Mouse (Mus musculus) left cerebral cortex, postnatal 36 days (tissue): ENCODE results near the gene Tbc1d8b. TPM values are rescaled to one million over a fixed set of nuclear protein-coding genes. Genes with fewer than 3 reads are reported as not detected.
"Not testable (repeated sequence)": the region's sequence is repeated elsewhere in the genome, so short reads cannot be mapped to it uniquely, and the experiment has no call there.

ENCODE experiments used
- DNase-seq, 2 experiments: peaks; one replicate each; pipeline ENCODE4 v3.0.0; 2021 to 2022; ENCODE audit warnings: low spot score in 2 of 2, mixed read lengths in 1 of 2
- intact Hi-C: fragments of 180-260 bp; cut with DNase I; formaldehyde crosslinking; loops from one replicate; pipeline ENCODE4 v1.15.1; 2025
- total RNA-seq, 2 experiments: library from RNA; stranded (reverse); gene quantifications; 2 replicates each; pipeline ENCODE4 v1.2.3; 2021

Tbc1d8b gene
- total RNA-seq: 1 to 10 TPM; 3.1 to 4.3 TPM

DNA sequence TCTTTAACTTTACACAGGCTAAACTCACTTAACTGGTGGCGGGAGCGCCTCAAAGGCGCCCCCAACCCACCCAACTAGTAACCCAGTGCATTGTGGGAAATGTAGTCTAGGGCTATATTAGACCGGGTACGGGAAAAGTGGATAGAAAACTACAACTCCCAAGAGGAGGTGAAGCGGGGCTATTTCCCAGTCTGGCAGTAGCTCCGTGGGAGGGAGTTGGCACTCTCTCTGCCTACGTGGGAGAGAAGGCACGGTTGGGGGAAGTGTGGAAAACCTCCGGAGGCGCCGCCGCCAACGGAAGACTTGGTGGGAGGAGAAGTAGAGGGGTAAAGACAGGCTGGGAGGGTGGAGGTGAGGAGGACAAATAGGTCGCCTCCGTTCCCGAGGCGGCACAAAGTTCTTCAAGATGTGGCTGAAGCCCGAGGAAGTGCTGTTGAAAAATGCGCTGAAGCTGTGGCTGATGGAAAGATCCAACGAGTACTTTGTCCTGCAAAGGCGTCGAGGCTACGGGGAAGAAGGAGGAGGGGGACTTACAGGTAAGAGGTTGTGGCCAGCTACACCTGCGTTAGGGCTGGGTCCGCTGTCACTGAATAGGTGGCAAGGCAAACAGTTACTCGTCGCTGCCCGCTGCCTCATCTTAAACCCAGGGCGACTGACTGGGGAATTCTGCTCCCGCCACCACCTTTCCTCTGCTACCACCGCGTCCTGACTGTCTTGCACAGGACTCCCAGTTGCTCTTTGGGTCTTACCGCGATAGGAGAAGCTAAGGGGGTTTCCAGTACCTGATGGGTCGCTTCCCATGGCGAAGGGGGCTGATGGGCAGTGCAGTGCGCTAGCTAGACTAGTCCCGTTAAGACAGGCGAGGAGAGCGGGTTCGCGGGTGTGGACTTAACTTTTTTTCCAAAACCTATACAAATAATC, at the start of gene Tbc1d8b:
TSS of gene Tbc1d8b (plus strand) at position 222 of the 921 bp plus-strand sequence.
- intact Hi-C loops: no loop called here
- peak; percentile 73 to 76 for DNase-seq

GRCm38 (mm10) chrX:139639744-139640143, 45.1 kb upstream of the Tbc1d8b start:
- intact Hi-C loops: no loop called here
- DNase-seq: no peak

DNA sequence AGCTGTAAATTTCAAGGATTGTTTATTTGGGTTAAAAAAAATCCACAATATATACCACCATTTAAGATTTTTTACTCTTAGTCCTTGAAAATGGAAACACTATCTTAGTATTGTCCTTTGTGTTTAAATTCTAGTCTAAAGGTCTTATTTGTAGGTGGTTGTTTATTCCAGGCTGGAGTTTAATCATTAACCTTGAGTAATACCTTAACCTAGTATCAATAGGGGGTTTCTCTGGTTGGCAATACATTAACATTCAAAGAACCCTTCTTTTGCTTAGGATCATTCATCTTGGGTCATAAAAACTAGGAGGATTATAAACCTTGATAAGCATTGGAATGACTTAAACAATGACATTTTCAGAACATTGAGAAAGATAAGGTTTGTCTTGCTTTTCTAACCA, 44.4 kb upstream of the Tbc1d8b start:
- no peak for DNase-seq
- intact Hi-C loops: no loop called here

GRCm38 (mm10) chrX:139652226-139652625, 32.6 kb upstream of the Tbc1d8b start:
- intact Hi-C loops: no loop called here
- no peak for DNase-seq

DNA sequence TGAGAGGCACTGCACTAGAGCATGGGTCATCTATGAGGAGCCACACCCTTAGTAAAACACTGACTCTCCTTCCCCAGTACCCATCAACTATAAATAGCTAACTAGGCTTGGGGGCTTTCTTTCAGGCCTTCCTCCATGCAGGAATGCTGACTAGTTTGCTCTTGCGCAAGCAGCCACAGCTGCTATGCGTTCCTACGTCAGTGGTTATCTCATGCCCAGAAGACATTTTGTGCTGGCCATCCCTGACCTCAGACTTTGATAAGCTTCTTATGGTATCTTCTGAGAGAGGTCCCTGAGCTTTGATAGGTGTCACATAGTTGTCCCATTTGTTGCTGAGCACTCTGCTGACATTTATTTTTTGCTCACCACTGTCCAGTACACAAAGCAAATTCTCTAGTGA, 31.5 kb upstream of the Tbc1d8b start:
- DNase-seq: no peak
- intact Hi-C loops: no loop called here

- intact Hi-C loops: no loop called here
- DNase-seq: no peak
These were observed 30.3 kb upstream of the Tbc1d8b start for GRCm38 (mm10) chrX:139654350-139655063.

GRCm38 (mm10) chrX:139662111-139662510, 22.7 kb upstream of the Tbc1d8b start:
- intact Hi-C loops: no loop called here
- no peak for DNase-seq

- intact Hi-C loops: loop anchor here (5.0 kb wide), 1 partner anchor 249 kb away; no protein-coding TSS in a partner anchor
- no peak for DNase-seq
These were observed 19.0 kb upstream of the Tbc1d8b start for GRCm38 (mm10) chrX:139665829-139666228.

- intact Hi-C loops: no loop called here
- no peak for DNase-seq
These were observed 404 bp upstream of the Tbc1d8b start for GRCm38 (mm10) chrX:139684410-139684774.

GRCm38 (mm10) chrX:139714381-139714780, 29.6 kb downstream of the Tbc1d8b start, which contains the start of gene Gm15013:
Gm15013 (minus strand) TSS chrX:139714481.
- intact Hi-C loops: no loop called here
- no peak for DNase-seq

- intact Hi-C loops: no loop called here
- DNase-seq: no peak
These were observed 37.6 kb downstream of the Tbc1d8b start for GRCm38 (mm10) chrX:139722350-139722749.

GRCm38 (mm10) chrX:139730541-139730940, 45.7 kb downstream of the Tbc1d8b start:
- no peak for DNase-seq
- intact Hi-C loops: no loop called here

DNA sequence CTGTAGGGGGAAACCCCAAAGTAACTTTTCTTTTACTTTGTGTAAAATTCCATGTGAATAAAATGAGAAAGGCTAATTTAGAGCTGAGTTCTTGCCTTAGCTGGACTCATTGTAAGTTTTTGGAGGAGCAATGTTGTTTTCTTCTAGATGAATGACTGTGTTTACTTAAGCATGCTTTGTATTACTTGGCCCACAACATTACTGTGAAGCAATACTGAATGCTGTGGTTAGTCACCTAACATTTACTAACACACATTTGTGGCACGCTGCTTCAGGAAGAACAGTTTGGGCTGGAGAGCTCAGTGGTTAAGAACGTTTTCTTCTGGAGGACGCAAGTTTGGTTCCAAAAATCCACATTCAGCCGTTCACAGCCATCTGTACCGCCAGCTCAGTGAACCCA, 52.3 kb downstream of the Tbc1d8b start:
- intact Hi-C loops: no loop called here
- no peak for DNase-seq

- peak in 1 of 2 experiments; percentile 6 for DNase-seq
- intact Hi-C loops: no loop called here
These were observed 67.1 kb downstream of the Tbc1d8b start for GRCm38 (mm10) chrX:139751855-139752254.

GRCm38 (mm10) chrX:139758634-139759033, 73.8 kb downstream of the Tbc1d8b start:
- DNase-seq, intact Hi-C loops: not testable (repeated sequence)

GRCm38 (mm10) chrX:139762546-139762945, 77.8 kb downstream of the Tbc1d8b start:
- intact Hi-C loops: loop anchor here (5.0 to 10.0 kb wide), 2 partner anchors 345 to 388 kb away; no protein-coding TSS in a partner anchor
- no peak for DNase-seq

DNA sequence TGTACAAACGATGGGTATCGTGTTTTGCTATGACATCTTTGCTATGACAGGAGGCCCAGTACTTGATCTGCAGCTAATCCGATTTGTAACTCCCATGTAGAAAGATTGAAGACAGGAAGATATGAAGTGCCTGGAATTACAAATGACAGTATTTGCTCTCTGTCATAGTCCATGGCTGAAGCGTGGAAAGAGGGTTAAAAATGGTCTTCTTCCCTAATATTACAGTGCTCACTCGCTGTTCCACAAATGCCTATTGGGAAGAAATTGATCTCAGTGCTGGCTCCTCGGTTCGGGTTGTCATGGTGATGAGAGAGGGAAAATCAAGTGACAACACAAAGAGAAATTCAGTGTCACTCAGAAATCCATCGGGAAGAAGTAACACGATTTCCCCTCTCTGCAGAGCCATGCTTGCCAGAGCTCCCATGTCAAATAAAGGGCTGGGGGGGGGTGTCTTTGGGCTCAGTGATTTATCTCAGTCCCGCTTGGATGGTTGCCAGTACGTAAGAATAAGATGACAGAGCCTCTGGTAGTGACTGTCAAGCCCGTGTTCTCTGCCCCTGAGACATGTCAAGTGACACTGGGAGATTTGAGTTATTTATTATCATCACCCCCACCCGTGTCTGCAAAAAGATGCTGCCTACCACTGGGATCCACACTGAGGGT, 85.3 kb downstream of the Tbc1d8b start:
- DNase-seq: no peak
- intact Hi-C loops: loop anchor here (10.0 kb wide), 1 partner anchor 395 kb away; no protein-coding TSS in a partner anchor

DNA sequence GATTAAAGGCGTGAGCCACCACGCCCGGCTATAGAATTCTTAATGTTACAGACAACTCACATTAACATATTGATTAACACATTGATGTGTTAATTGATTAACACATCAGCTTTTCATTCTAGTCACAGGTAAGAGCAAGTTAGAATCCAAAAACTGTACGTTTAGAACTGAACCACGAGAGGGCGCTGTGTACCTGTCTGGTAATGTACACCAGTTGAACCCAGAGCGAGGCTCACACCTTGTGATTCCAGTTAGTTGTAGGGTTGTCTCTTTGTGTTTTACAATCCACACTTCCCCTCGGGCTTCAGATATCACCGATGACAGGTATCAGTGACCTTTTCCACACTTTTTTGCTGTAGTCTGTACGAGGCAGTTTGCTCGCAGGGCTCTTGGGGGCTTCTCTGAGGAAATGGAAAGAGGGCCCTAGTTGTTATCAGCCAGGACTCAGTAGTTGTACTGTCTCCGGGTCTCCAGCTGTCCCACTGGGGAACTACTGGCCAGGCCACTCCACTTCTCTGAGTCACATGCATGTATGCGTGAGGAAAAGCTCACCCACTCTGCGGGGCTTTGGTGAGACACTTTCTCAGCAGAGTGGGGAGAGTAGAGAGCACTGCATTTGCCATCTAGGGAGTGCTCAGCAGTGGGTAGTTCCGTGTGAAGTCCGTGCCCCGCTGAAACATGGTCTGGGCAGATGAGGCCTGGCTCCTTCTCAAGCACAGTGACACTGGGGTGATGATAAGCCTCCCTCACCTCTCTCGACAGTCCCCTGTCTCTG, 89.7 kb downstream of the Tbc1d8b start:
- DNase-seq: peak in 1 of 2 experiments; percentile 9
- intact Hi-C loops: loop anchor here (2.0 kb wide), 1 partner anchor 58 kb away; no protein-coding TSS in a partner anchor

- intact Hi-C loops: loop anchor here (2.0 kb wide), 1 partner anchor 58 kb away; no protein-coding TSS in a partner anchor
- no peak for DNase-seq
These were observed 90.4 kb downstream of the Tbc1d8b start for GRCm38 (mm10) chrX:139775084-139775612.
